Mouse (Mus musculus) skeletal muscle tissue, adult 2 months (tissue): ENCODE measurements at regions not wholly inside any gene's neighbourhood (a gene's known extent, or its start where the extent isn't known, plus 50 kb on each side); places are given as distances from the start of the nearest gene placed in this dataset.

ENCODE experiments used
- DNase-seq: peaks from one replicate; pipeline ENCODE4 v3.0.0-alpha.2; 2012; ENCODE audit warnings: low read depth, low spot score

GRCm38 (mm10) chr1:184536311-184537200 is 195.9 kb downstream of the Hlx start:
- no peak for DNase-seq

- no peak for DNase-seq
Observed at GRCm38 (mm10) chr1:184535691-184536090, 196.7 kb downstream of the Hlx start.

GRCm38 (mm10) chr1:184534511-184534910 is 197.9 kb downstream of the Hlx start:
- no peak for DNase-seq

GRCm38 (mm10) chr1:184533870-184534269 is 198.5 kb downstream of the Hlx start:
- DNase-seq = no peak

- no peak for DNase-seq
Observed at GRCm38 (mm10) chr1:184532488-184533055, 199.8 kb downstream of the Hlx start.

GRCm38 (mm10) chr1:184530606-184531320 is 201.7 kb downstream of the Hlx start:
- DNase-seq = peak; percentile 80

- no peak for DNase-seq
Observed at GRCm38 (mm10) chr1:184525740-184526139, 206.7 kb downstream of the Hlx start.

- peak; percentile 44 for DNase-seq
Observed at GRCm38 (mm10) chr1:184519551-184519950, 212.9 kb downstream of the Hlx start.

GRCm38 (mm10) chr1:184504663-184505062 is 227.8 kb downstream of the Hlx start:
- DNase-seq = no peak

- DNase-seq = no peak
Observed at GRCm38 (mm10) chr1:184503827-184504355, 228.5 kb downstream of the Hlx start.

- DNase-seq = no peak
Observed at GRCm38 (mm10) chr1:184500702-184501101, 231.7 kb downstream of the Hlx start.

GRCm38 (mm10) chr1:184498909-184499525 is 233.4 kb downstream of the Hlx start:
- no peak for DNase-seq

GRCm38 (mm10) chr1:184497007-184497406 is 235.4 kb downstream of the Hlx start:
- DNase-seq = no peak

- DNase-seq = no peak
Observed at GRCm38 (mm10) chr1:184493811-184494210, 238.6 kb downstream of the Hlx start.

- no peak for DNase-seq
Observed at GRCm38 (mm10) chr1:184492115-184492514, 240.3 kb downstream of the Hlx start.

- DNase-seq = no peak
Observed at GRCm38 (mm10) chr1:184491252-184491651, 241.2 kb downstream of the Hlx start.

GRCm38 (mm10) chr1:184487409-184487808 is 245.0 kb downstream of the Hlx start:
- no peak for DNase-seq

- DNase-seq = no peak
Observed at GRCm38 (mm10) chr1:184484801-184485200, 247.6 kb downstream of the Hlx start.

- no peak for DNase-seq
Observed at GRCm38 (mm10) chr1:184483371-184483770, 249.0 kb downstream of the Hlx start.

GRCm38 (mm10) chr1:184482026-184482425 is 250.4 kb downstream of the Hlx start:
- no peak for DNase-seq

GRCm38 (mm10) chr1:184480571-184481220 is 251.7 kb downstream of the Hlx start:
- DNase-seq = no peak
